20 mouse cellular contexts compared by ENCODE assay signal in genomic region chr11:65777810-65778209, GRCm38 (mm10). TPM values are rescaled to one million over a fixed set of nuclear protein-coding genes. Genes with fewer than 3 reads are reported as not detected.
DNase-seq lines count a peak whose midpoint lies in the region; ATAC-seq and TF ChIP-seq lines count a peak whose summit lies in the region.
"Had no signal": no experiment of that assay in that cellular context is flagged by ENCODE, and none has a peak within 500 bp of the region (broad histone marks: within the 10 kb centered on the region; RNA-seq: fewer than 3 reads in every experiment).

No protein-coding gene starts in this region.

- TF ChIP-seq CTCF in gastrocnemius, adult 2 months (IDR thresholded peaks at IDR 0.05) = no peak

- no peak overlapping the region for H3K4me3 ChIP-seq in heart, embryonic 15.5 days
- no peak overlapping the region for H3K4me3 ChIP-seq in midbrain, embryonic 11.5 days (ENCODE audit: low read depth, low read length)
- H3K4me3 ChIP-seq in midbrain, embryonic 15.5 days = no peak overlapping the region
- H3K4me3 ChIP-seq in gastrocnemius, adult 2 months = no peak overlapping the region
- H3K4me3 ChIP-seq: embryonic facial prominence, embryonic 15.5 days; erythroblast, embryonic 14.5 days; forebrain, embryonic 15.5 days; hindbrain, embryonic 15.5 days had no signal

- peaks cover 37% of the 10 kb centered on the region for H3K4me1 ChIP-seq in heart, embryonic 15.5 days (replicated peaks)
- no peaks in the 10 kb centered on the region for H3K4me1 ChIP-seq in midbrain, embryonic 11.5 days (ENCODE audit: control insufficient read depth, insufficient read depth, low read length)
- H3K4me1 ChIP-seq in midbrain, embryonic 15.5 days = peaks cover 5% of the 10 kb centered on the region; the same call in 1 of the 2 replicates
- H3K4me1 ChIP-seq: hindbrain, embryonic 15.5 days had no signal

- intact Hi-C loops in heart, postnatal 25 days (cut with DNase I) = no loop called here
- intact Hi-C loops in gastrocnemius, adult 2 months (cut with DNase I) = no loop called here

- H3K36me3 ChIP-seq in heart, embryonic 15.5 days = 0 out of 2 replicates have a peak, but pooled peaks cover 3% of the 10 kb centered on the region
- H3K36me3 ChIP-seq in midbrain, embryonic 11.5 days (ENCODE audit: control insufficient read depth, insufficient read depth, low read length) = 0 out of 2 replicates have a peak, but pooled peaks cover 2% of the 10 kb centered on the region
- H3K36me3 ChIP-seq in midbrain, embryonic 15.5 days (replicated peaks) = peaks cover 4% of the 10 kb centered on the region; the same call in 1 of the 2 replicates

- no peaks in the 10 kb centered on the region for H3K9me3 ChIP-seq in heart, embryonic 15.5 days (replicated peaks)
- H3K9me3 ChIP-seq in midbrain, embryonic 11.5 days (ENCODE audit: control insufficient read depth, low read length) = no peaks in the 10 kb centered on the region
- H3K9me3 ChIP-seq in midbrain, embryonic 15.5 days = no peaks in the 10 kb centered on the region
- H3K9me3 ChIP-seq: embryonic facial prominence, embryonic 15.5 days; forebrain, embryonic 15.5 days; hindbrain, embryonic 15.5 days had no signal

- no peak overlapping the region for H3K9ac ChIP-seq in heart, embryonic 15.5 days
- H3K9ac ChIP-seq in midbrain, embryonic 11.5 days (ENCODE audit: low read length) = no peak overlapping the region
- H3K9ac ChIP-seq in midbrain, embryonic 15.5 days = no peak overlapping the region
- H3K9ac ChIP-seq: embryonic facial prominence, embryonic 15.5 days; forebrain, embryonic 15.5 days; hindbrain, embryonic 15.5 days had no signal

- WGBS in heart, embryonic 15.5 days = 60% methylated on average over 5 of the region's 5 CpGs
- WGBS in midbrain, embryonic 11.5 days = 86% methylated on average over 5 of the region's 5 CpGs
- WGBS in midbrain, embryonic 15.5 days = 85% methylated on average over 5 of the region's 5 CpGs

- no peak overlapping the region for H3K4me2 ChIP-seq in heart, embryonic 15.5 days
- no peak overlapping the region for H3K4me2 ChIP-seq in midbrain, embryonic 11.5 days
- no peak overlapping the region for H3K4me2 ChIP-seq in midbrain, embryonic 15.5 days
- H3K4me2 ChIP-seq: embryonic facial prominence, embryonic 15.5 days; forebrain, embryonic 15.5 days; hindbrain, embryonic 15.5 days had no signal

- no peaks in the 10 kb centered on the region for H3K27me3 ChIP-seq in heart, embryonic 15.5 days
- no peaks in the 10 kb centered on the region for H3K27me3 ChIP-seq in midbrain, embryonic 11.5 days (ENCODE audit: control insufficient read depth, insufficient read depth, low read length)
- no peaks in the 10 kb centered on the region for H3K27me3 ChIP-seq in midbrain, embryonic 15.5 days (replicated peaks)
- H3K27me3 ChIP-seq: CH12.LX; embryonic facial prominence, embryonic 15.5 days; forebrain, embryonic 15.5 days; hindbrain, embryonic 15.5 days; Patski had no signal

- no peak for ATAC-seq in heart, embryonic 15.5 days (replicated peaks; ENCODE audit: insufficient number of reproducible peaks, insufficient read depth, low FRiP score, low read depth)
- ATAC-seq in midbrain, embryonic 11.5 days (ENCODE audit: low FRiP score) = no peak
- ATAC-seq in midbrain, embryonic 15.5 days (replicated peaks) = no peak
- peak; percentile 32 for ATAC-seq in megakaryocyte progenitor cell, adult 5-6 weeks (replicated peaks; ENCODE audit: poor library complexity)
- ATAC-seq: activated CD4-positive, CD25-positive, alpha-beta regulatory T cell, adult 4 months; forebrain, embryonic 15.5 days; Patski had no signal

- DNase-seq in heart, postnatal 25 days (ENCODE audit: low spot score) = no peak
- DNase-seq in midbrain, embryonic 11.5 days (ENCODE audit: low spot score, missing footprints) = peak; percentile 31
- no peak for DNase-seq in gastrocnemius, adult 2 months
- no peak for DNase-seq in spleen, postnatal 36 days (ENCODE audit: low spot score in 2 of 2)
- DNase-seq: adrenal gland, postnatal 14 days; cerebellum, adult 18-20 months; cerebellum, adult 9-11 months; cerebellum, postnatal 36 days; gastrocnemius, postnatal 25 days; heart, postnatal 14 days had no signal

- peak overlapping the region; percentile 19; the same call in 1 of the 2 replicates for H3K27ac ChIP-seq in heart, embryonic 15.5 days
- no peak overlapping the region for H3K27ac ChIP-seq in midbrain, embryonic 11.5 days (ENCODE audit: low read depth, low read length)
- H3K27ac ChIP-seq in midbrain, embryonic 15.5 days = no peak overlapping the region
- H3K27ac ChIP-seq in gastrocnemius, adult 2 months = no peak overlapping the region
- H3K27ac ChIP-seq: embryonic facial prominence, embryonic 15.5 days; forebrain, embryonic 15.5 days; hindbrain, embryonic 15.5 days had no signal

RNA-seq across cellular contexts. Expression of gene Map2k4, which starts 10.3 kb away (rescaled TPM):
- polyA plus RNA-seq in heart, embryonic 15.5 days (2015; fragmentation: Nextera tagmentation; extraction: Ambion mirVana) = 55.7 and 58.2 TPM in 2 replicates
- total RNA-seq in heart, postnatal 25 days (2021) = 10 to 100 TPM; 45.5 to 45.8 TPM
- polyA plus RNA-seq in midbrain, embryonic 11.5 days (2014; fragmentation: Nextera tagmentation; extraction: Ambion mirVana) = 85.2 and 86.8 TPM in 2 replicates
- 96.0 and 98.1 TPM in 2 replicates for polyA plus RNA-seq in midbrain, embryonic 15.5 days (2015; fragmentation: Nextera tagmentation; extraction: Ambion mirVana)
- total RNA-seq in megakaryocyte progenitor cell, adult 5-6 weeks (2015) = 56.8 and 61.7 TPM in 2 replicates
- total RNA-seq in megakaryocyte progenitor cell, adult 5-6 weeks (2017) = 27.2 and 37.2 TPM in 2 replicates
- total RNA-seq in gastrocnemius, adult 2 months (2021) = 10 to 100 TPM; 61.3 to 77.9 TPM

RNA-seq across cellular contexts. Expression of gene Zkscan6, which starts 29.2 kb away (rescaled TPM):
- polyA plus RNA-seq in heart, embryonic 15.5 days (2015; fragmentation: Nextera tagmentation; extraction: Ambion mirVana) = 9.5 and 11.0 TPM in 2 replicates
- 1 to 10 TPM; 4.3 to 4.7 TPM for total RNA-seq in heart, postnatal 25 days (2021)
- 13.5 and 13.6 TPM in 2 replicates for polyA plus RNA-seq in midbrain, embryonic 11.5 days (2014; fragmentation: Nextera tagmentation; extraction: Ambion mirVana)
- 19.7 and 20.1 TPM in 2 replicates for polyA plus RNA-seq in midbrain, embryonic 15.5 days (2015; fragmentation: Nextera tagmentation; extraction: Ambion mirVana)
- total RNA-seq in megakaryocyte progenitor cell, adult 5-6 weeks (2015) = 5.8 and 9.9 TPM in 2 replicates
- 17.5 and 24.8 TPM in 2 replicates for total RNA-seq in megakaryocyte progenitor cell, adult 5-6 weeks (2017)
- 1 to 10 TPM; 2.5 to 2.7 TPM for total RNA-seq in gastrocnemius, adult 2 months (2021)
